Mouse (Mus musculus): ENCODE results near the gene Slfn14. TPM values are rescaled to one million over a fixed set of nuclear protein-coding genes. Genes with fewer than 3 reads are reported as not detected.
A peak's percentile ranks its signal among the peaks of the same experiment; 100 is the strongest.
"Not testable (repeated sequence)": the region's sequence is repeated elsewhere in the genome, so short reads cannot be mapped to it uniquely, and the experiment has no call there.

The Slfn14 gene
- polyA plus RNA-seq (2012; rRNA removed) = 0.05 and 0.07 TPM in 2 replicates

DNA sequence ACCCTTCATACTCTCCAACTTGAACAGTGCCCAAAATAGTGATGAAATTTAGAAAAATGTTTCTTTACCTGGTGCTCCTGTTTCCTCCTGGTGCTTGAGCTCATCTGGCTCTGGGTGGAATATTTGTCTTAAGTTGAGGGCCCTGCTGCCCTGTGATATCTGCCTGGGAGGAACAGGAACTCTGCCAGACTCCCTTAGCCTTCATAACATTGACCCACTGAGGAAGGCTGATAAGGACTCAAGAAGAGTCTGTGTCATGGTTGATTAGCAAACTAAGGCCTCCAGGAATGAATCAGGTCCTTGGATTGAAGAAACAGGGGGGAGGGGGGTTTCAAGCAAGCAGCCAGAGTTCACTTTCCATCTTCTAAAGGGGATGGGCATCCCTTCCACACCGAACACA, at the start of gene Slfn14:
TSS of gene Slfn14 (minus strand) at position 161 of the 400 bp plus-strand sequence.
- no peak for TF ChIP-seq POLR2A (IDR thresholded peaks at IDR 0.05; ENCODE audit: control insufficient read depth, low read depth, low read length)
- no peak for TF ChIP-seq CTCF (IDR thresholded peaks at IDR 0.05; ENCODE audit: control insufficient read depth, insufficient read depth, insufficient replicate concordance, low read depth, low read length)
- Histone ChIP-seq H3K27ac (ENCODE audit: control insufficient read depth, insufficient read depth, low read depth, low read length) (no peak within 1 kb of the TSS), H3K4me1 (ENCODE audit: control insufficient read depth, insufficient read depth, low read length) (peaks cover 3% of the 10 kb centered on the region; the same call in 1 of the 2 replicates), H3K27me3 (ENCODE audit: control insufficient read depth, insufficient read depth, low read length) (no peaks in the 10 kb centered on the region), H3K4me3 (ENCODE audit: control insufficient read depth, low read depth, low read length) (no peak within 1 kb of the TSS), H3K36me3 (ENCODE audit: control insufficient read depth, insufficient read depth, low read length) (no peaks in the 10 kb centered on the region)

- peaks cover 3% of the 10 kb centered on the region for H3K36me3 ChIP-seq (ENCODE audit: control insufficient read depth, insufficient read depth, low read length)
- H3K27me3 ChIP-seq (ENCODE audit: control insufficient read depth, insufficient read depth, low read length) = no peaks in the 10 kb centered on the region
- no peak overlapping the region for H3K27ac ChIP-seq (ENCODE audit: control insufficient read depth, insufficient read depth, low read depth, low read length)
- no peaks in the 10 kb centered on the region for H3K4me1 ChIP-seq (ENCODE audit: control insufficient read depth, insufficient read depth, low read length)
- TF ChIP-seq CTCF (IDR thresholded peaks at IDR 0.05; ENCODE audit: control insufficient read depth, insufficient read depth, insufficient replicate concordance, low read depth, low read length) (no peak), POLR2A (IDR thresholded peaks at IDR 0.05; ENCODE audit: control insufficient read depth, low read depth, low read length) (no peak)
- H3K4me3 ChIP-seq (ENCODE audit: control insufficient read depth, low read depth, low read length) = no peak overlapping the region
Observed at GRCm38 (mm10) chr11:83335826-83336225, 49.3 kb upstream of the Slfn14 start.

DNA sequence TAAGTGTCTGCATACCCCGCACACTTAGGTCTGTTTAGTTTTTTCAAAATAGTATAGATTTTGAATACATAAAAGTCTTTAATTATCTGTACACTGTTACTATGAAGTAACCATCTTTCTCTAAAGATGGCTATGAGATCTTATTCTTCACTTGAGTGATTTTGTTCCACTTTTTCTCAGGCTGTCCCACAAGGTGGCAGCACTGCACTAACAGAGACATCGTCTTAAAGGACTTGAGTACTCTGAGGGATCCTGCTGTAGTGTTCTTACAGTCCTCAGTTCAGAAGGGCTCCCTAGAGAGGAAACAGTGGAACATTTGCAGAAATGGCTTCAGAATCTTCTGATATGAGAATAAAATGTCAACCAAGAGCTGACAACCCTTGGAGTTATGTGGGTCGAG, 40.9 kb upstream of the Slfn14 start:
- Histone ChIP-seq H3K27me3 (ENCODE audit: control insufficient read depth, insufficient read depth, low read length) (no peaks in the 10 kb centered on the region), H3K36me3 (ENCODE audit: control insufficient read depth, insufficient read depth, low read length) (peaks cover 5% of the 10 kb centered on the region), H3K4me3 (ENCODE audit: control insufficient read depth, low read depth, low read length) (no peak overlapping the region), H3K27ac (ENCODE audit: control insufficient read depth, insufficient read depth, low read depth, low read length) (no peak overlapping the region), H3K4me1 (ENCODE audit: control insufficient read depth, insufficient read depth, low read length) (no peaks in the 10 kb centered on the region)
- no peak for TF ChIP-seq POLR2A (IDR thresholded peaks at IDR 0.05; ENCODE audit: control insufficient read depth, low read depth, low read length)
- no peak for TF ChIP-seq CTCF (IDR thresholded peaks at IDR 0.05; ENCODE audit: control insufficient read depth, insufficient read depth, insufficient replicate concordance, low read depth, low read length)

DNA sequence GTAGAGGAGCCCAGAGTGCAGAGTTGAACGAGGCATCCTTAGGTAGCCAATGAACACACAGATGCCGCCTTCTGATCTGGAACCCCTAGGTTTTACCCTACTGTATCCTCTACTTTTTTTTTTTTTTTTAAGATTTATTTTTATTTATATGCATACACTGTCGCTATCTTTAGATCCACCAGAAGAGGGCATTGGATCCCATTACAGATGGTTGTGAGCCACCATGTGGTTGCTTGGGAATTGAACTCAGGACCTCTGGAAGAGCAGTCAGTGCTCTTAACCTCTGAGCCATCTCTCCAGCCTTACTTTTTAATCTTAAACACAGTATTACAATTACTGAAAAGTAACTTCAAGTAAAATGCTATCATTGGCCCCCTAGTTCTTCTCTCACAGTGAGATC, 40.2 kb upstream of the Slfn14 start:
- not testable (repeated sequence) for H3K4me1 ChIP-seq (ENCODE audit: control insufficient read depth, insufficient read depth, low read length); H3K4me3 ChIP-seq (ENCODE audit: control insufficient read depth, low read depth, low read length); H3K36me3 ChIP-seq (ENCODE audit: control insufficient read depth, insufficient read depth, low read length); H3K27ac ChIP-seq (ENCODE audit: control insufficient read depth, insufficient read depth, low read depth, low read length); H3K27me3 ChIP-seq (ENCODE audit: control insufficient read depth, insufficient read depth, low read length)

- H3K36me3 ChIP-seq (ENCODE audit: control insufficient read depth, insufficient read depth, low read length) = no peaks in the 10 kb centered on the region; the same call in 1 of the 2 replicates
- H3K27ac ChIP-seq (ENCODE audit: control insufficient read depth, insufficient read depth, low read depth, low read length) = no peak overlapping the region
- no peaks in the 10 kb centered on the region for H3K4me1 ChIP-seq (ENCODE audit: control insufficient read depth, insufficient read depth, low read length)
- no peaks in the 10 kb centered on the region for H3K27me3 ChIP-seq (ENCODE audit: control insufficient read depth, insufficient read depth, low read length)
- no peak overlapping the region for H3K4me3 ChIP-seq (ENCODE audit: control insufficient read depth, low read depth, low read length)
- no peak for TF ChIP-seq CTCF (IDR thresholded peaks at IDR 0.05; ENCODE audit: control insufficient read depth, insufficient read depth, insufficient replicate concordance, low read depth, low read length)
- TF ChIP-seq POLR2A (IDR thresholded peaks at IDR 0.05; ENCODE audit: control insufficient read depth, low read depth, low read length) = no peak
Observed at GRCm38 (mm10) chr11:83319048-83319447, 32.5 kb upstream of the Slfn14 start.

DNA sequence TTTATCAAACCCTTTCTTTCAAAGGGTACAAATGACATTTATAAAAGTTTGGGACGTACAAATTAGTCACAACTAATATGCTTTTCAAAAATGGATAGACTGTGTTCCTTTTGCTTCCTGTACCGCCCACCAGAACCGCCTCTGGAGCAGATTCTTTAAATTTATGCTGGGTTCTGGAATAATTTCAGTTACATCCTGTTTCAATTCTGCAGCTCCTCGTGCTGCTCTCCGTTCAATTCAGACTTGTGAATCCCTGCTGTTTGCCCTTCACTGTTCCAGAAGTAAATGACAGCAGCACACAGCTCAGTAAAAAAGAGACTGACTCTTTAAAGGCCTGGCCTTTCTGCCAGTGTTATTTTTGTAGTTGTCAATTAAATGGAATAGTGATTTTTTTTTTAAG, 25.9 kb upstream of the Slfn14 start:
- no peaks in the 10 kb centered on the region for H3K27me3 ChIP-seq (ENCODE audit: control insufficient read depth, insufficient read depth, low read length)
- no peak overlapping the region for H3K27ac ChIP-seq (ENCODE audit: control insufficient read depth, insufficient read depth, low read depth, low read length)
- TF ChIP-seq POLR2A (IDR thresholded peaks at IDR 0.05; ENCODE audit: control insufficient read depth, low read depth, low read length) (no peak), CTCF (IDR thresholded peaks at IDR 0.05; ENCODE audit: control insufficient read depth, insufficient read depth, insufficient replicate concordance, low read depth, low read length) (no peak)
- H3K4me3 ChIP-seq (ENCODE audit: control insufficient read depth, low read depth, low read length) = no peak overlapping the region
- H3K36me3 ChIP-seq (ENCODE audit: control insufficient read depth, insufficient read depth, low read length) = no peaks in the 10 kb centered on the region; the same call in none of the 2 replicates
- no peaks in the 10 kb centered on the region for H3K4me1 ChIP-seq (ENCODE audit: control insufficient read depth, insufficient read depth, low read length)

DNA sequence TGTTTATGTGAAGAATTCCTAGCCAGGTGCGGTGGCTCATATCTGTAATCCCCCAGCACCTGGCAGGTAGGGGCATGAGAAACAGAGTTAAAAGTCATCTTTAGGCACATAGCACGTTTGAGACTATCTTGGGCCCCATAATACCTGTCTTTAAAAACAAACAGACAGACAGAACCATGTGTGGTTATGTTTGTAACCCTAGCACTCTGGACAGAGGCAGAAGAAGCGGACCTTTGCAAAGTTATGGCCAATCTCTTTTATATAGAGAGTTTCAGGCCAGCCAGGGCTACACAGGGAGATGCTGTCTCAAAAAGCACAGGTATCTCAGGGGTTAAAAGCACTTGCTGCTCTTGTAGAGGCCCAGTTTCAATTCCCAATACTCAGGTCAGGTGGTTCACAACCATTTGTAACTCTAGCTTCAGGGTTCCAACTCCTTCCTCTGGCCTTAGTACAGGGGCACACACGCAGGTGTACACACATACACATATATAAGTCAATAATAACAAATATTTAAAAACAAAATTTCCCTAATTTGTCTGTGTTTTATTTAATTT, 20.3 kb upstream of the Slfn14 start:
- peaks cover 2% of the 10 kb centered on the region; the same call in 1 of the 2 replicates for H3K4me1 ChIP-seq (ENCODE audit: control insufficient read depth, insufficient read depth, low read length)
- H3K27me3 ChIP-seq (ENCODE audit: control insufficient read depth, insufficient read depth, low read length) = no peaks in the 10 kb centered on the region
- H3K4me3 ChIP-seq (ENCODE audit: control insufficient read depth, low read depth, low read length) = no peak overlapping the region; the same call in 1 of the 2 replicates
- TF ChIP-seq CTCF (IDR thresholded peaks at IDR 0.05; ENCODE audit: control insufficient read depth, insufficient read depth, insufficient replicate concordance, low read depth, low read length) (no peak), POLR2A (IDR thresholded peaks at IDR 0.05; ENCODE audit: control insufficient read depth, low read depth, low read length) (no peak)
- H3K27ac ChIP-seq (ENCODE audit: control insufficient read depth, insufficient read depth, low read depth, low read length) = no peak overlapping the region
- no peaks in the 10 kb centered on the region; the same call in 1 of the 2 replicates for H3K36me3 ChIP-seq (ENCODE audit: control insufficient read depth, insufficient read depth, low read length)

DNA sequence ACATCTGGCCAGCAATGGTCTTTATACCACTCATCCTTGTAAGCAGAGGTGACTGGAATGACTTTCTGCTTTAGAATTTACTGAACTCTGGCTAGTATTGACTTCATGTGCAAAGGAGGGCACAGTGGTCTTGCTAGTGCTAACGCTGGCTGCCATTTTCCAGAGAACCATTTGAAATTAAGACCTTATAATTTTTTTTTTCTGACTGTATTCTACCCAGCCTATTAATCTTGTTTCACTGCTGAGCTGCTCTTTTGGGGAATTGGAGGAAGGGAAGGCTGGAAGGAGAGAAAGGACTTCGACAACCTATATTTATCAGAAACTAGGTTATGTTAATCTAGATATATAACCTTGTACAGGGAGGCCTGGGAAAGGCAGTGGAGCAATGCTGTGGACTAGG, 18.0 kb upstream of the Slfn14 start:
- Histone ChIP-seq H3K27ac (ENCODE audit: control insufficient read depth, insufficient read depth, low read depth, low read length) (no peak overlapping the region), H3K4me1 (ENCODE audit: control insufficient read depth, insufficient read depth, low read length) (peaks cover 2% of the 10 kb centered on the region; the same call in 1 of the 2 replicates), H3K36me3 (ENCODE audit: control insufficient read depth, insufficient read depth, low read length) (no peaks in the 10 kb centered on the region; the same call in 1 of the 2 replicates), H3K27me3 (ENCODE audit: control insufficient read depth, insufficient read depth, low read length) (no peaks in the 10 kb centered on the region), H3K4me3 (ENCODE audit: control insufficient read depth, low read depth, low read length) (peak overlapping the region; percentile 73)
- TF ChIP-seq POLR2A (IDR thresholded peaks at IDR 0.05; ENCODE audit: control insufficient read depth, low read depth, low read length) (no peak), CTCF (IDR thresholded peaks at IDR 0.05; ENCODE audit: control insufficient read depth, insufficient read depth, insufficient replicate concordance, low read depth, low read length) (no peak)

Measured in testis, adult 2 months (tissue).